Mouse (Mus musculus) liver, adult (tissue): ENCODE results near the gene N4bp1.

Experiments
- GATA4 ChIP-seq: IDR thresholded peaks from 2 replicates; pipeline ENCODE4 v1.6.1; 2014; ENCODE audit warnings: mild to moderate bottlenecking, low read length; ENCODE audit not compliant: insufficient replicate concordance

N4bp1 gene

DNA sequence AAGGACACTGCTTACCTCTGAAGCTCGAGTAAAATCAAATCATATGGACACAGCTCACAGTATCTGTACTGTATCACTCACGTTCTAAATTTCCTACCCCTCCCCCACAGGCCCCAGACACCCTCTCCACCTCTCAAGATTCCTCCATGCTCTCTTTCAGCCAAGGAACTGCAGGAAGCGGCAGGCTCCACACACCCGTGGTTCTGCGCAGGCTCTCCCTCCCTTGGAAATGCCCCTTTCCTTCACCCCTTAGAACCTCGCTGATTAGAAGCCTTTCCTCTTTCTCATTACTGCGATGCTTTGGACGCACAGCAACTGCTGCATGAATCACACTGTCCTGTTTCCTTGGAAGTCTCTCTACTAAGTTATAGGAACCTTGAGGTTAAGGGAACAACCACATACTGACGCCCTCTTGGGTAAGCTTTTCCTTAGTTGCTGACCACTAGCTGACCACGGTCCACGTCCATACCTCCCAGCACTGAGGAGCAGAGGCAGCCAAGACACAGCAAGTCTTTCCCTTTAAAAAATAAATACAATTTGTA is 3.9 kb downstream of the N4bp1 start:
- TF ChIP-seq GATA4: peak; percentile 65; the same call in 1 of the 2 replicates

DNA sequence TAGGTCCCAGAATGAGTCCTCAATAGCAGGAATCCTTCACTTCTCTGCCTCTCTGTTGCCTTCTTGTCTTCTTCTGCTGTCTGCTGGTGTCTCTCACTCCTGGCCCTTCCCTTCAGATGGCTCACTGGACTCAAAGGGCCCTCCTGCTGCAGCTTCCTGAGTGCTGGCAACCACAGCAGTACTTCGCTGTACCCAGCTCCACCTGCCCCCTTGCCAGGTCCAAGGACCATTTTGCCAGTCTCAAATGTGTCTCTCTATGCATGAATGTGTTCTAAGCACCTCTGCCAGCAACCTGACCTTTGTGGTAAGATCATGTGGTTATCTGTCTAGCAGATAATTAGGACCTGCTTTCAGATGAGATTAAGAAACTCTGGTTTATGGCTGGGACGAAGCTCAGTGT is 8.2 kb downstream of the N4bp1 start:
- no peak for TF ChIP-seq GATA4

DNA sequence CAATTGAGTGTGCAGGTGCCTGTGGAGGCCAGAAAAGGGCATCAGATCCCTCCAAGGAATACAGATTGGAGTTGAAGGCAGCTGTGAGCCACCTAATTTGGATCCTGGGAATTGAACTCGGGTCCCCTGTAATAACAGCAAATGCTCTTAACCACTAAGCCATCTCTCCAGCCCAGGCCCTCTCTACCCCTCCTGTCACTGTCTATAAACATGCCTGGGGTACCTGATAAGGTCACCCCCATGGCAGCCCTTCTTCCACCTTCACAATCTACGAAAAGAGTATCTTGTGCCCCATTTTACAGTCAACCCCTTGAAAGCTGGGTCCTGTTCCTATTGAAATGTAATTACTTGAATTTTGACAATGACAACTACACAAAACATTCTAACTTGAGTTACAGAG is 11.0 kb downstream of the N4bp1 start:
- no peak for TF ChIP-seq GATA4

DNA sequence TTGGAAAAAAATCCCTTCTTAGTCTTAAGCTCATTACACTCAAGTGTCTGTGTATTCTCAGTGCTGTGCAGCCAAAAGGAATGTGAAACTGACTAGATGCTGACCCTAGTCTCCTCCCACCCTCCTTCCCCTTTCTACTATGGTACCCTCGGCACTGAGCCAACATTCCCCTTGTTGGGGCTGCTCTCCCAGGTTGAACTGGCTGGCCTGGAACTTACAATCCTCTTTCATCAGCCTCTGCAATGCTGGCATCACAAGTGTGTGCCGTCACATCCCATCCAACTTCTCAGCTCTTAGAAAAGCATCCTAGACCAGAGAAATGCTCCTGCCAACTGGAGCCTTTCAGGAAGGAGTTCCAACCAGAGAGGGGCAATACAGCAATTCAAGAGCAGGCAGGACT is 11.9 kb downstream of the N4bp1 start:
- no peak for TF ChIP-seq GATA4

DNA sequence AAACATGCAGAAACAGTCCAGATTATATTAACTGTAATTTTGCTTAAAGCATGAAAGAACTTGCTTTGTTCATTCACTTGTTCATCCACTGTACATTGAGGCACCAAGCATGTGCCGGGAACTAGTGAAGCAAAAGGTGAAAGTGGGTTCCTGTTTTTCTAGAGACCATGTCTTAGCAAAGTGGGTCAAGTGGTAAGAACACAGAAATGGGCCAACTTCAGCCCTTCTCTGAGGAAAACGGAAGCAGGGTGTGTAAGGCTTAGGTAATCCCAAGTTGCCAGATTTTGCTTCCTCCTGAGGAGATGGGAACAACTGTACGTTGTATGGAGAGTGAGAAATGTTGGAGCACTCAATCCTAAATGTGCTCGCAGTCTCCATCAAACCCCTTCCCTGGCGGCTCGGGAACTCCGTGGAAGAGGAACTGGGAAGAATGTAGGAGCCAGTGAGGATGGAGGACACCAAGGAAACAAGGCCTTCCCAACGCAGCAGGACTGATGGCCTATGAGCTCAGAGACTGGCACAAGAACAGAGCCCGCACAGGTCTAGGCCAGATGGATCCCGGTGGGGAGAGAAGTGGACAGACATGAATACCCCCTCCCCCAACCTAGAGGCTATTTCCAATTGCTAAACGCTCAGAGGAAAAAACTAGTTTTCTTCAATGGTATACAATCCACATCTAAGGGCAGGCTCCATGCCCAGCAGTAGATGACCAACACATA is 12.8 kb downstream of the N4bp1 start:
- TF ChIP-seq GATA4: no peak

DNA sequence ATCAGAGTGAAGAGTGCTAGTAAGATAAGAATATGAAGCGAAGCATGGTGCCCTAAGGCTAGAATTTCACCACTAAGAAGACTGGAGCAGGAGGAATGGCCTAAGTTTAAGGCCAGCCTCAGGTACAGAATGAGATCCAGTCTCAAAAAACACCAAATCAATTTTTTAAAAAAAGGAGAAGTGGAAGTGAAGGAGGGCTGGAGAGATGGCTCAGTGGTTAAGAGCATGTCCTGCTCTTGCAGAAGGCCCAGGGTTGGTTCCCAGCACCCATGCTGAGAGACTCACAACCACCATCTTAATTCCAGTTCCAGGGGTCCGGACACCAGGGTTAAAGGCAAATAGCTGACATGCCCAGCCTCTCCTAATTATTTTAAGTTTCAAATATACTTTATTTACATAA is 13.6 kb downstream of the N4bp1 start:
- no peak for TF ChIP-seq GATA4

DNA sequence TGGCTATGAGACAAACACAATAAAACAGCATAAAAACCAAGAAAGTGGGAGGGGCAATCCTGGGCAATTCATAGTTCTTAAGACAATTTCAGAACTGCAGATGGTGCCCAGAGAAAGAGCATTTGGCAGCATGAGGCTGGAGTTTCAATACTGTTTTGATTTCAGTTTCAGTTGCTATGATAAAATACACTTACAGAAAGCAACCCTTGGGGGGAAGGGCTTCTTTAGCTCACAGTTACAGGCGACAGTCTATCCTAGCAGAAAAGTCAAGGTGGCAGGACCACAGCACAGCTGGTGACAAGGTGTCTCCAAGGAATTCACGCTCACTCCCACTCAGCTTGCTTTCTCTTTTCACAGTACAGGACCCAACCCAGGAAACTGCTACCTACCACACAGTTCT is 14.3 kb downstream of the N4bp1 start:
- no peak for TF ChIP-seq GATA4

DNA sequence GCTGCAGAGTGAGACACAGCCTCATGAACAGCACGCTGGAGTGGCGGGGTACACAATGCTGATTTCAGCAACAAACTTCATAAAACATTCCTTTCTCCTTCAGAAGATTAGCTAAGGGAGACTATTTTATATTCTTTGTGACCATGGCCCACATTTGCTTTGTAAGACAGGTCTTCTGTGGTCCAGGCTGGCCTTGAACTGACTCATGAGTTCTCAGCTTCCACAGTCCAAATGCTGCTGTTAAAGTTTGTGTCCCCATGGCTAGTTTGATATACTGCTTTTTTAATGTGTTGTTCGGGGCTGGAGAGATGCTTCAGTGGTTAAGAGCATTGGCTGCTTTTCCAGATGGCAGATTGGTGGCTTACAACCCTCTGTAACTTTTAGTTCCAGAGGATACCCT is 17.0 kb downstream of the N4bp1 start:
- no peak for TF ChIP-seq GATA4

DNA sequence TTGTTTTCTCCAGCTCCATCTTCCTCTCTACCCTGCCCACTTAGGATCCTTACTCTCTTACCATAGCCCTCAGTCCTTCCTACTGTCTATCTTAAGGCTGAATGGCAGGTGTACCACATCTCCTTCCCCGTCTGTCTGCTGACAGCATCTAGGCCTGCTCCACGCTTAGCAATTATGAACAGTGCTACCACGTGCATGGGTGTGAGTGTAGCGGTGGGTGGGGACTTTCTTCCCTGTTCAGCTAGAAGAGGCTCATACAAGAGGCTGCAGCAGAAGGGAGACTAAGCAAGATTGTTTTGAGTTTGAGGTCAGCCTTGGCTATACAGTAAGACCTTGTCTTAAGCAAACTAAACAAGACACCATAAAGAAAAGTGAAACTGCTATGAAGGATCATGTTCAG is 20.3 kb downstream of the N4bp1 start:
- no peak for TF ChIP-seq GATA4

DNA sequence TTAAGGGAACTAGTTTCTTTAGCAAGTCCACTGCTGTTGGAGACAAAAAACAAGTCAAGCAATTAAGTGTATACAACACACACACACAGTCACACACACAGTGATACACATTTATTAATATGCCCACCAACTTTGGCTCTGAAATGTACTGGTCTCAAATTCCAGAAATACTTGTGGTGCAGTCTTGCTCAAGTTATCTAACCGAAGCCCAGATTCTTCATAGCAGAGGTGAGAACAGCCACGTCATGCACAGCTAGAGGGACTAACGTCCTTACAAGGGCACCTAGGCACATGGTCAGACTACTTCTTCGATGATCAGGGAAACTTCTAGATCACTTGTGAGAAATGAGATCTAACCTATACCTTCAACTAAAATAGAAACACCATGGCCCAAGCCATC is 22.2 kb downstream of the N4bp1 start:
- no peak for TF ChIP-seq GATA4

DNA sequence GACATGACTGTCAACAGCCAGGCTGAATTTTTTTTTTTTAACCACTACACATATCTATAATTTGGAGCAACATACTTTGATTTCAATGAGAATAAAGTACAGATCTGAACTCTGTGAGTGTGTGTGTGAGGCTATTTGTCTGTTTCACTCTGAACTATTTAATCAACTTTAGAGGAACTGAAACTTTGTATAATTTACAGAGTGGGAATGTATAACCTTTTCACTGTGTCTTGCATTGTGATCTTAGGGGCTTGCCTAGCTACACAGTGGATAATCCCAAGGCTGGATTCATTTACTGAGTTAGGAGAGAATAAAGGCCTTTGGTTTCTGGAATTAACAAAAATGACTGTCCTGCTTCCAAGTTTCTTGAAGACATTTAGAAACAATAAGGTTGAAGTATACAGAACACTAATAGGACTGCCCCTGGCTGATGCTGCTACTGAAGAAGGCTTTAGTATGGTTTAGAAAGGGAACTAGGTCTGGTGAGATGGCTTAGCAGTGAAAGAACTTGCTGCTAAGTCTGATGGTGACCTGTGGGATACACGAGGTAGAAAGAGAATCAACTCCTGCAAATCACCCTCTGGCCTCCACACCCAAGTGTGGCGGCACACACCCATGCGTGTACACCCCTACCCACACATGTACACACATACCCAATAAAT is 22.8 kb downstream of the N4bp1 start:
- no peak for TF ChIP-seq GATA4

DNA sequence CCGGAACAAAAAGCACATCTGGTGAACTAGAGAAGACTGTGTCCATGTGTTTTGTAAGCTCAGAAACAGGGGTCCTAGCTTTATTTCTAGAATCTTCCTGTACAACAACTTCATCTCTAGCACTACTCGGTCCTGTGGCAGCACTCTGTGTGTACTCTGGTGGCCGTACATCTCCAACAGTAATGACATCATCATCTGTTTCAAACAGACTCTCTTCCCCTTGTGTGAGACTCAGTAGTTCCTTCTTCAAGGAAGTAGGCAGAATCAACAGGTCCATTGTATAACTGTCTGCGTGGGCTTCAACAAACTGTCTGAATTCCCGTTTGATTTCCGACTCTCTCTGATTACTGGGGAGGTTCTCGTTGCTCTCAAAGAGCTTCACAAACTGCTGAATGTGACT is 23.5 kb downstream of the N4bp1 start:
- TF ChIP-seq GATA4: no peak

DNA sequence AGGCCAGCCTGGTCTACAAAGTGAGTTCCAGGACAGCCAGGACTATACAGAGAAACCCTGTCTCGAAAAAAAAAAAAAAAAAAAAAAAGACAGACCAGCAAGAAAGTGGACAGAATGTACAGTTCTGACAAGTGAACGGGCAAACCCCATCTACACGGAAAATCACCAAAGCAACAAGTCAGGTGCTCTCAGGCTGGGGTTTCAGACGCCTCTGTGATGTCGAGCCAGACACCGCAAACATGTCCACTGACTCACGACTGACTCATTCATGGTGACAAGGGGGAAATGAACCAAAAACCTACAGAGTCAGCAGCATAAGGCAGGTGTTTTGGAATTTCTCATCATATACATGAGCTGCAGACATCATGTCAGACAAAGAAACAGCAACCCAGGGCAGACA is 28.8 kb downstream of the N4bp1 start:
- TF ChIP-seq GATA4: no peak

DNA sequence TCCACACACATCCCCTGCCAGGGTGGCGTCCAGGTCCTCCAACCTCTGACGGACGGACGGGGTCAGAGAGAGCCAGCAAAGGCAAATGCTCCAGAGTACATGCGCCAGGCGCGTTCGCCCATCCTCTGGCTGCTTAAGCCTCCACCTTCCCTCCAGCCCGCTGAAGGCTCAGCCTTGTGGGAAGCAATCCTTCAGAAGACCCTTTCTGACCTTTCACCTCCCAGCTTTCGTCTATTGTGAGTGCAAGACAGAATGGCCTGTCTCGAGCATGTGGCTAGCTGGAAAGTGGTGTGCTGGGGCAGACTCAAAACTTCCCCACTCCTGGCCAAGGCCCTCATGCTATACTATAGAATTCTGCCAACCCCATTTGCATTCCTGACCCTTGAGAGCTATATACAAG is 30.4 kb downstream of the N4bp1 start:
- no peak for TF ChIP-seq GATA4

DNA sequence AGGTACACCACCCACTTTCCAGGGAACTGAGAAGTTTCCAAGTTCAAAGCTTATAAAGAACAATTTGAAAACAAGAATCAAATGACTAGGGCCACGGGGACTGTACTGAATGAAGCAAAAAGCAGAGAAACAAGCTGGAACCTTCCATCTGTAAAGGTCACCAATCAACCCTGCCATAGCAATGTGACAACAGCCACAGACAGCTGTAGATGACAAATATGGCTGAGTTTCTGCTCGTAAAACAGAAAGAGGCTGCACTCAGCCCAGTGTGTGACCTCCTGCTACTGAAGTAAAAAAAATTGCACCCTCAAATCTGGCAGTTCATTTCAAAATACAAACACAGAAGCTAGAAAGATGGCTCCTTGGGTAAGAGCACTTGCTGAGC is 31.1 kb downstream of the N4bp1 start:
- TF ChIP-seq GATA4: no peak

DNA sequence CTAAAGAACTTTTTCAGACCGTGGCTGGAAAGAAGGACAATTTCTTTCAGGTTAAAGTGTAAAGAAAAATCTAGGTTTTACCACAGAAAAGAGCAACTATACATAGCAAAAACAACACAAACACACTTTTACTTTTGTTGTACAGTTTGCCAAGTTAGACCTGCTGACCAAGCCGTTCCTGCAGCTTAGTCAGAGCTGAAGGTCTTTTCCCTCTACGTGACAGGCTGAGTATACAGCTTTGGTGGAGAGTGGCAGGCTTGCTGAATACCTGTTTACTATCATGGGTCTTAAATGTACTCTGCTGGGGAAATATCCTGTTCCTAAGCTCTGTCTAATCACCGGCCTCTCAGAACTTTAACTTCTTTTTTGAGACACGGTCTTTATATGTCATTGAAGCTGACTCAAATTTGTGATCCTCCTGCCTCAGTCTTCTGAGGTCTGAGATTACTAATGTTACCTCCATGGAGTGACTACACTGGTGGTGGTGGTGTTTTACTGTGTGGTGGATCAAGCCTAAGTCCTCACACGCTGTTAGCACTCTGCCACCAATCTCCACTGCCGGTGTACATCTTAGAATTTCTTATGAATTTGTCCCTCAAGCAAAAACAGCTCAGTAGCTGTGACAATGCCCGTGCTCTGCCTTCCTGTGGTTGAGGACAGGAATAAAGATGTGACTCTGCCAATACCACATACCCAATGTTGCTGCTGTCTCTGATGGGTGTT is 31.6 kb downstream of the N4bp1 start:
- TF ChIP-seq GATA4: no peak

DNA sequence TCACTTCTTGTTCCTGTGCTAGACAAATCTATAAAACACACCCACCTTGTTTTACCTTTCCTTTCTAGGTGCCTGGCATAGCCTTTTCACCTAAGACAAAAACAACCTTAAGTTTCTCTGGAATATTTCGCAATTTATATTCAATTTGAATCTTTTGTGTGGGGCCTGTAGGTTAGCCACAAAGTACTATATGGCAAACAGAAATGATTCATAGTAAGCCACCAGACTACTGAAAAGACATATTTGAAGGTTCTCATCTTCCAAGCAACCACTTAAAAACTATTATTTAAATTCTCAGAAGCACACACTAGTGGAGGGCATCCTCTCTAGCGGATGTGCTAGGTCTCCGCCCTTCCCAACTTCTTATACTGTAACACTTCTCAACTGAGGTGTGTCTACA is 32.6 kb downstream of the N4bp1 start:
- TF ChIP-seq GATA4: no peak

DNA sequence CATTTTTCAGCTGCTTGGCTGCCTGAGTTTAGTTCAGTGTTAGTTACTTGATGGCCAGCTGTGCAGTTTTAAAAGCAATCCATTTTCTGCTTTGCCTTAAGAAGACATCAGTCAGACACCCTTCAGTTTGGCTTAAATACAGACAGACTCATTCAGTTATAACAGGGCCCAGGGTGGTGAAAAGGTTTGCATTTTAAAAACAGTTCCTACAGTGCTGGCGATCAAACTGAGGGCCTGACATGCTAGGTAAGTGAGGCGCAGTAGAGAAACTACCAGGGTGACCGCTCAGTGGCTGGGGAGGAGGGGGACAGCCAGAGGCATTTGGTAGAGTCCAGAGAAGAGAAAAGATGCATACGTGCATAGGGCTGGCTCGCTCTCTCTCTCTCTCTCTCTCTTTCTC is 36.2 kb downstream of the N4bp1 start:
- no peak for TF ChIP-seq GATA4
